Mouse (Mus musculus) embryonic facial prominence, embryonic 13.5 days (tissue): ENCODE measurements around the gene Thpo. TPM values are rescaled to one million over a fixed set of nuclear protein-coding genes. Genes with fewer than 3 reads are reported as not detected.

Experiments
- ATAC-seq: fragments of 200-750 bp; cut with Nextera tagmentation; 2 replicates; pipeline ENCODE4 v1.8.0; 2017; ENCODE audit warnings: low read depth; ENCODE audit not compliant: insufficient number of reproducible peaks, insufficient read depth, low FRiP score, low TSS enrichment
- H3K27ac ChIP-seq: fragments of 300-500 bp; sonication (generic); 2 replicates; pipeline ENCODE4 v1.5.1; 2015; ENCODE audit warnings: moderate library complexity, mild to moderate bottlenecking, inconsistent platforms
- H3K27me3 ChIP-seq: fragments of 300-500 bp; sonication (generic); 2 replicates; pipeline ENCODE4 v1.6.1; 2015; ENCODE audit warnings: mild to moderate bottlenecking, inconsistent platforms
- H3K36me3 ChIP-seq: fragments of 300-500 bp; sonication (generic); 2 replicates; pipeline ENCODE4 v1.6.1; 2015; ENCODE audit warnings: mild to moderate bottlenecking, inconsistent platforms
- H3K4me1 ChIP-seq: fragments of 300-500 bp; sonication (generic); 2 replicates; pipeline ENCODE4 v1.6.1; 2015; ENCODE audit warnings: inconsistent platforms
- H3K4me2 ChIP-seq: fragments of 300-500 bp; sonication (generic); 2 replicates; pipeline ENCODE4 v1.6.1; 2015; ENCODE audit warnings: moderate library complexity, mild to moderate bottlenecking, inconsistent platforms
- H3K4me3 ChIP-seq: fragments of 300-500 bp; sonication (generic); 2 replicates; pipeline ENCODE4 v1.5.1; 2015; ENCODE audit warnings: mild to moderate bottlenecking, inconsistent platforms
- H3K9ac ChIP-seq: fragments of 300-500 bp; sonication (generic); 2 replicates; pipeline ENCODE4 v1.6.1; 2015; ENCODE audit warnings: mild to moderate bottlenecking, inconsistent platforms
- H3K9me3 ChIP-seq: fragments of 300-500 bp; sonication (generic); 2 replicates; pipeline ENCODE4 v1.6.1; 2016; ENCODE audit warnings: inconsistent platforms
- WGBS: fragments of 180-500 bp; shearing (Covaris S2); methylation state at CpG from one replicate; pipeline ENCODE4 v1.1.7; 2015; ENCODE audit warnings: mixed read lengths; 5-methylcytosine and 5-hydroxymethylcytosine counted together
- polyA plus RNA-seq: library from polyadenylated mRNA; unstranded; fragments of >200 nt; fragmentation: Nextera tagmentation; extraction: Ambion mirVana; gene quantifications from 2 replicates; pipeline ENCODE4 v1.2.1, GENCODE M21; 2015

The Thpo gene
- polyA plus RNA-seq, 1 experiment from 2014 or later, result 1.00 TPM

DNA sequence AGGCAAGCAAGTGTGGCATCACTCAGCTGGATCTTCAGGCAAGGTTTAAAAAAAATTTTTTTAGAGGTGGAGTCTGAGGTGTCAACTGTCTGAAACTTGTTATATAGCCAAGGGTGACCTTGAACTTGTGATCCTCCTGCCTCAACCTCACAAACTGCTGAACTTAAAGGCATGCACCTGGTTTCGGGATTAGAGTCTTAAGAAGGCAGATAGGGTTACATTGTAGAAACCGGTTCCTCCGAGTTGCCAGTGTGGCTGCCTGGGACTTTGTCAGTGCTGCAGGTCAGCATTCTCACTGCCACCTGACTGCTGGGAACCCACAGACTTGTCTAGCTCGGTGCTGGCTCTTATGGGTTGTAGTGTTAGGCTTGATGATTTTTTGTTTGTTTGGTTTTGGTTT is 11.1 kb downstream of the Thpo start:
- no peak for ATAC-seq
- peaks cover 6% of the 10 kb centered on the region for H3K4me1 ChIP-seq
- H3K9ac ChIP-seq, result no peak overlapping the region
- H3K9me3 ChIP-seq, result no peaks in the 10 kb centered on the region
- H3K4me3 ChIP-seq, result no peak overlapping the region
- H3K4me2 ChIP-seq, result no peak overlapping the region
- H3K27me3 ChIP-seq, result no peaks in the 10 kb centered on the region
- H3K36me3 ChIP-seq, result peaks cover 28% of the 10 kb centered on the region
- H3K27ac ChIP-seq, result no peak overlapping the region
- WGBS, result 26% methylated on average over 4 of the region's 4 CpGs

DNA sequence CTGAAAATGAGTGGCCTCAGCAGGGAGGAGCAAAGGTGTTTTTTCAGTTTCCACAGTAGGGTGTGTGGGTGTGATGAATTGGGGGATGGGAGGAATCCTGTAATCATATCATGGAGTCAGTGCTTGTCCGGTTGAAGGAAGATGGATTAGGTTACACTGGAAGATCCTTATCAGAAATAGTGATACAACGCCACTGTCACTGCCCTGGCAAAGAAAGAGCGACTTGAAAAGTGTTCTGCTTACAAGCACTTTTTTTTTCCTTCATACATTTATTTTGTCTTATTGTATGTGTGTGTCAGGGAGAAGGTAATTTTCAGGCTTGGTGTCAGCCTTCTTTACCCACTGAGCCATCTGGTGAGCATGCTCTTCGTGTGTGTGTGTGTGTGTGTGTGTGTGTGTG is 11.6 kb downstream of the Thpo start:
- no peak for ATAC-seq

DNA sequence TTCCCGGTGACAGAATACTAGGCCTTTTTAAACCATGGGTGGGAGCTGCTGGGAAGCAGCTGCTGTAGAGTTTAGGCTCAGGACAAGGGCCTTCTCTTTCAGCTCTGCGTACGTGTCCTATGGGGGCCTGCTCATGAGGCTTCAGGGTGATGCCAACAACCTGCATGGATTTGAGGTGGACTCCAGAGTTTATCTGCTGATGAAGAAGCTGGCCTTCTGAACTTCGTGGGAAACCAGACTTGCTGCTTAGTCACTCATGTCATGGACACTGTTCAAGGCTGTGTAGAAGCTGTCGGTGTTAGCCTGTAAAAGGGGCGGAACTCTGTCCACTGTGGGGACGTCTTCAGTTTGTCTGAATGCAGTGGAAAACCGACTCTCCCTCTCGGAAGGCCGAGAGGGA is 12.5 kb downstream of the Thpo start:
- peaks cover 28% of the 10 kb centered on the region for H3K36me3 ChIP-seq
- no peak overlapping the region for H3K4me2 ChIP-seq
- no peak for ATAC-seq
- H3K9ac ChIP-seq, result no peak overlapping the region
- WGBS, result 90% methylated on average over 10 of the region's 10 CpGs
- H3K27me3 ChIP-seq, result no peaks in the 10 kb centered on the region
- peaks cover 10% of the 10 kb centered on the region for H3K4me1 ChIP-seq
- no peak overlapping the region for H3K27ac ChIP-seq
- H3K9me3 ChIP-seq, result no peaks in the 10 kb centered on the region
- no peak overlapping the region for H3K4me3 ChIP-seq

More for the DNA sequence above, 11.6 kb downstream of the Thpo start:
- Histone ChIP-seq H3K27ac (no peak overlapping the region), H3K27me3 (no peaks in the 10 kb centered on the region), H3K36me3 (peaks cover 28% of the 10 kb centered on the region), H3K4me1 (peaks cover 6% of the 10 kb centered on the region), H3K9ac (no peak overlapping the region), H3K9me3 (no peaks in the 10 kb centered on the region), H3K4me2 (no peak overlapping the region), H3K4me3 (no peak overlapping the region)
- WGBS, result 59% methylated on average over 4 of the region's 4 CpGs

DNA sequence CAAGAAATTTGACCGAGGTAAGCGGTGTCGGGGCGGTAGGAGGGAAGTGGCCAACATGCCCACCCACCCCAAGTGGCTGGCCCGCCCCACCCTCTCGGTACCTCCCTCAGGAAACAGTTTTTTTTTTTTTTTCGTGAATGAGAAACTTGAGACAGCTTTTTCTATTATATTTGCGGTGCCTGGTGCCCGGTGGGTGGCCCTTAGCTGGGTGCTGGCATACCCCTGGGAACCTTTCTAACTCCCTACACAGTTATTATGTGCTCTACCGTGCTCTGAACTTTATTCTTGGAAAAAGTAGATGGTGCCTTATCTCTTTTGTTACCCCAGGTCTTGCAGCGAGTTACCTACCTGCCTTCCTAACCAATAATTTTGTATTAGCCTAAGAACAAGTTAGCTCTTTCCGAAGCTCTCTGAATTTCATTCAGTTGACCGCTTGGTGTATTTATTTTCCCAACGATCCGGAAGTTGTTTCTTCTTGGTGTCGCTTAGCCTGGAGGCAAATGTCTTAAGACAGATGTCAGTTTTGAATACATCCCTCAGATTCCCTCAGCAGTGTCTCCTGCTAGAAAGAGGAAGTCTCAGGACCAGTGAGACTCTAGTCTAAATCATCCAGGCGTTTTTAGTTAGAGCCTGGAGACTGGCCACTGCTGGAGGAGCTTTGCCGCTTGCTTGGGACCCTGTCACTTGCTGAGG is 16.2 kb downstream of the Thpo start:
- peaks cover 34% of the 10 kb centered on the region for H3K4me1 ChIP-seq
- under 1% methylated on average over 18 of the region's 18 CpGs for WGBS
- no peaks in the 10 kb centered on the region for H3K9me3 ChIP-seq

DNA sequence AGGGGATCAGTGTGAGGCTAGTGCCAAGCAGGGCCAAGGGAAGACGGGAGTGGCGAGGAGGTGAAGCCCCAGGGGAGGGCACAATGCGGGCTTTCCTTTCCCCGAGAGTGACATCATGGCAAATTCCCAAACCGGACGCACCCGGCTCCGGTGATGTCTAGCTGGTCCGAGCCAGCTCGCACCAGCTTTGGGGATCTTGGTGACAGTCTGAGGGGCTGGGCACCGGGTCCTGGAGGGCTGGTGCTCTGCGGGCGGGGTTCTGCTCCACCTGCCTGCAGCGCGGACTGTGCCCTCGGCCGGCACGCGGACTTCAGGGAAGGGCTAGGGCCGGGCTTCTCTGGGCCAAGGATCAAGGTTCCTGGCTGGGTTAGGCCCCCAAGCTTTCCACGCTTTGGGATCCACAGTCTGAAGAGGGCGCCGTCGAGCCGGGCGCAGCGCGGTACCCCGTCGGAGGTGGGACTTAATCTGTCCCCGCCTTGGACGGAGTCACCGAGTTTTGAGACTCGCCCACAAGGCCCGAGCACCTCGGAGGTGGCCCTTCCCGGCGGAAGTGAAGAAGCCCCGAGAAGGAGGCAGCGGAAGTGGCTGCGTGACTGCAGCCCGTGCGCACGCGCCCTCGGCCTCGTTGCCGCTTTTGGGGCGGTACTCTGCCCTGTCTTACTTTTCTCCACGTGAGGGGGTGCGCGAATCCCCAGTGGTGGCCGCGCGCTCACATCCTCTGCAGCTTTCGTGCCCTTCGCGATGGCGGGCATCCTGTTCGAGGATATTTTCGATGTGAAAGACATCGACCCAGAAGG is 16.9 kb downstream of the Thpo start, which contains the start of the genes Polr2h and Clcn2:
Gene Polr2h (plus strand): TSS at position 485 of the 797 bp plus-strand sequence.
Gene Clcn2 (minus strand): TSS at position 566 of the 797 bp plus-strand sequence.
- ATAC-seq, result peak; percentile 79
- Histone ChIP-seq H3K9me3 (no peaks in the 10 kb centered on the region), H3K27me3 (no peaks in the 10 kb centered on the region), H3K36me3 (peaks cover 38% of the 10 kb centered on the region), H3K4me1 (peaks cover 34% of the 10 kb centered on the region), H3K27ac (peak within 1 kb of the TSS; percentile 98), H3K9ac (peak within 1 kb of the TSS; percentile 88), H3K4me2 (peak within 1 kb of the TSS; percentile 90), H3K4me3 (peak within 1 kb of the TSS; percentile 70)
- under 1% methylated on average over 62 of the region's 62 CpGs for WGBS

More for the DNA sequence above, 16.2 kb downstream of the Thpo start:
- Histone ChIP-seq H3K4me3 (peak overlapping the region; percentile 70), H3K4me2 (peak overlapping the region; percentile 90), H3K36me3 (peaks cover 33% of the 10 kb centered on the region), H3K27ac (peak overlapping the region; percentile 98), H3K9ac (peak overlapping the region; percentile 88), H3K27me3 (no peaks in the 10 kb centered on the region)
- peak; percentile 18; the same call in 1 of the 2 replicates for ATAC-seq

DNA sequence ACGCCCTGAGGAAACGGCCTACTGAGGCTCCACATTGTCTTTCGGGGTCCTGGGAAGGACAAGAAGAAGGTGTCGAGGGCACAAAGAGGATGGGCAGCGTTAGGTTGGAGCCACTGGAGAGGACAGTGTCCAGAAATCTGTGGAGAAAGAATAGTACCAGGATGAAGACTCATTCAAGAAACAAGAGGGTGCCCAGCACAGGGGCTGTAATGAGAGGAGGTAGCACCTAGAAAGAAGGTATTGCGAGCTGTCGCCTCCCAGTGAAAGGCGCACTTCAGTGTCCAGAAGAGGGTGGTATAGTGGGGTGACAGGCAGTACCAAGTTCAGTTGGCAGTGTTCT is 17.5 kb downstream of the Thpo start:
- H3K36me3 ChIP-seq, result peaks cover 38% of the 10 kb centered on the region
- under 1% methylated on average over 8 of the region's 8 CpGs for WGBS
- H3K4me1 ChIP-seq, result peaks cover 34% of the 10 kb centered on the region
- ATAC-seq, result no peak
- no peaks in the 10 kb centered on the region for H3K27me3 ChIP-seq
- H3K4me3 ChIP-seq, result peak overlapping the region; percentile 70
- H3K4me2 ChIP-seq, result peak overlapping the region; percentile 90
- H3K9ac ChIP-seq, result peak overlapping the region; percentile 88
- no peaks in the 10 kb centered on the region for H3K9me3 ChIP-seq
- H3K27ac ChIP-seq, result peak overlapping the region; percentile 98

DNA sequence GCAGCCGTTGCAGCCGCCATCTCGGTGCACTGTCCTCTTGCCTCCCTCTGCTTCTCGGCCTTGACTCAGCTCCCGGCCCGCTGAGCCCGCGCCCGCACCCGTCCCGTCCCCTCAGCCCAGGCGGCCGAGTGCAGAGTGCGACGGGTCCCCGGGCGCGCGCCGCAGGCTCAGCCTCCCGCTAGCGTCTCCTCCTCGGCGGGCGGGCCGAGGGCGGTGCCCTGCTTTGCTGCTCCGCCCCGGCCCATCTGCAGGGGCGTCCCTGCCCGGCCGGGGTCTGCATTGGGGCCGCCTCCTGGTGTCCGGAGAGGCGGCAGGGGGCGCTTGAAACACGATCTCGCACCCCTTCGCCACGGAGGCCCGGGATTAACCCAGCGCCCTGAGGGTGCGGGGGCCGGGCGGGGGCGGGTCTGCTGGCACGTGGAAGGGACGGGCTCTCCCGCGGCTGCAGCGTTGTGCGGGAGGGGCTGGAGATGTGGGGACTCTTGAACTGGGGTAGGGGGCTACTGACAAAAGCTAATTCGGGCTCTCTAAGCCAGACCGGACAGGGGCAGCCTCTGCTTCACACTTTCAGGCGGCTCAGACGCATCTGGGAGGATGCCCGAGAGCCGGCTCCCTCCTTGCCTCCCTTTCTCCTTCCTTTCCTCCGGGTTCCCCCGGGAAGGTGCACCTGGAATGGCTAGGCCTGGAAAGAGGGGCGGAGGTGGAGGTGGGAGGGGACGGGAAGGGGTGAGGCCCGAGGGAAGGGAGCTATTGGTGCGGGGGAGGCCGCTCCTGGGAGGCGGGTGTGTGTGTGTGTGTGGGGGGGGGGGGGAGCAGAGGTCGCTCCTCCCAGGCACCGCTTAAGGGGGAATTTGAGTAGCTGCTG is 18.1 kb downstream of the Thpo start:
- H3K9ac ChIP-seq, result peak overlapping the region; percentile 88
- ATAC-seq, result peak; percentile 80
- peaks cover 38% of the 10 kb centered on the region for H3K36me3 ChIP-seq
- no peaks in the 10 kb centered on the region for H3K27me3 ChIP-seq
- H3K9me3 ChIP-seq, result no peaks in the 10 kb centered on the region
- WGBS, result under 1% methylated on average over 65 of the region's 68 CpGs
- peak overlapping the region; percentile 90 for H3K4me2 ChIP-seq
- H3K4me1 ChIP-seq, result peaks cover 34% of the 10 kb centered on the region
- H3K4me3 ChIP-seq, result peak overlapping the region; percentile 70
- peak overlapping the region; percentile 98 for H3K27ac ChIP-seq

DNA sequence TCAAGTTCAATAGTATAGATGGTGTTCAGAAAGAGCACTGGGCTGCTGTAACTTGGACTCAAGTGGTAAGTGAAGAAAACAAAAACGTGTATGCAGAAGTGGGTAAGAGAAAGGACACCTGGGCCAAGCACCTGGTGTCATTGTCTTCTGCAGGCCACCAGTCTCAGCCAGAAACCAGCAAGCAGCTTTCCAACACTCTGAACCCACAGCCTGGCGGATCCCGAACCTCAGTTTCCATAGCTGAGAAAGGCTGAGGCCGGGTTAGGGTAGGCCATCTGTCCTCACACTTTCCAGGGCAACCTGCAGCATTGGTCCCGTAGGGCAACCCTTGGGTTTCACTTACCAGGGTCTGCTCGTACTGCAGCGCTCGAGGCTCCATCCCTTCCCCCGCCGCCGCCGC is 18.7 kb downstream of the Thpo start:
- peaks cover 39% of the 10 kb centered on the region for H3K36me3 ChIP-seq
- H3K4me3 ChIP-seq, result peak overlapping the region; percentile 70
- under 1% methylated on average over 12 of the region's 12 CpGs for WGBS
- H3K9ac ChIP-seq, result peak overlapping the region; percentile 88
- peak overlapping the region; percentile 98 for H3K27ac ChIP-seq
- H3K4me1 ChIP-seq, result peaks cover 34% of the 10 kb centered on the region
- H3K4me2 ChIP-seq, result peak overlapping the region; percentile 90
- ATAC-seq, result peak; percentile 18
- no peaks in the 10 kb centered on the region for H3K9me3 ChIP-seq
- no peaks in the 10 kb centered on the region for H3K27me3 ChIP-seq

DNA sequence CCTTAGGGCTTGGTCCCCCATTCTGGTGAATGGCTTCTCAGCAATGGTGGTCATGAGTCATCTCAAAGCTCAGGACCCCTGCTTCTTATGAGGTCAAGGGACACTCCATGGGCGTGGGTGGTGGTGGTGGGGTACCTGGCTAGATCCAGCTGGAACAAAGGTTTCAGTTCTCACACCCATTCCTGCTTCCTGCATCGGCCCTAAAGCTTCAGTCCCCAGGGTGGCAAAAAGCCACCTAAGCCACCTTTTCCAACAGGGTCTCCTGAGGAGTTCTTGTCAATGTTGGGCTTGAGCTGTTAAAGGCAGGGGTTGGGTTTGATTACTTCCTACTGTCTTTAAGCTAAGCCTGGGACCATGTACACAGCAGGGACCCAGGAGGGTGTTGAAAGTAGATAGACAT is 19.1 kb downstream of the Thpo start:
- peaks cover 34% of the 10 kb centered on the region for H3K4me1 ChIP-seq
- no peak for ATAC-seq

DNA sequence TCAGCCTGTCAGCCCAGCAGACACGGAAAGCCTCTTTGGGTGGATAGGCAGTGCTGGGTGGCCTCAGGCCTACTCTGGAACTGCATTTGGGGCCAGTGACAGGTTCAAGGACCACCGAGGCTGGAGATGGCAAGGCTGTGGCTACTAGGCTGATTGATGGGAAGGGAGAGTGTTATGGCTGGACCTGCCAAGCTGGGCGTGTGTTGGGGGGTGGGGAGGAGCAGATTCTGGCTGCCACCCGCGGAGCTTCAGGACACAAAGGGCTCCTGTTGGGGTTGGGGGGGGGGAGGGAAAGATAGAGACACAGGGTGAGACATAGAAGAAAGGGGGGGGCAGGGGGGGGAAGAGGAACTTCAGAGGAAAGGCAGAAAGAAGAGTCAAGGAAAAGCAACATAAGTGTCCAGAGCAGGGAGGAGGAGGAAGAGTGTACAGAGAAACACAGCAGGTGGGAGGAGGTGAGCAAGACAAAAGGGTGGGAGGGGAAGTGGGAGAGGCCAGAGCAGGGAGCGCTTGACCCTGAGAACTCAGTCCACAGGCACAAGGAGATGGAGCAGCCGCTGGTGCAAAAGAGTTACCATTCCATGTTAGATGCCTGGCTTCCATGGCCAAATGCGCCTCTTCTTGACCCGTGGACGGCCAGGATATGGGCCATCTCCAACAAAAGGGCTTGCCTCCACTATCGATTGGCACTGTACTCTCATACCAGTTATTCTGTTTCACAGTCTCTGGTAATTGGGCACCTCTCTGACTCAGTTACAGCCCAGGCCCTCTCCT is 19.8 kb downstream of the Thpo start:
- peak overlapping the region; percentile 88 for H3K9ac ChIP-seq
- H3K9me3 ChIP-seq, result no peaks in the 10 kb centered on the region
- peaks cover 36% of the 10 kb centered on the region for H3K36me3 ChIP-seq
- peaks cover 34% of the 10 kb centered on the region for H3K4me1 ChIP-seq
- H3K4me3 ChIP-seq, result peak overlapping the region; percentile 70
- H3K4me2 ChIP-seq, result peak overlapping the region; percentile 90
- no peak for ATAC-seq
- H3K27ac ChIP-seq, result no peak overlapping the region
- WGBS, result 44% methylated on average over 11 of the region's 11 CpGs
- no peaks in the 10 kb centered on the region for H3K27me3 ChIP-seq

More for the DNA sequence above, 19.1 kb downstream of the Thpo start:
- Histone ChIP-seq H3K36me3 (peaks cover 39% of the 10 kb centered on the region), H3K9ac (peak overlapping the region; percentile 88), H3K27ac (peak overlapping the region; percentile 98; the same call in 1 of the 2 replicates), H3K4me3 (peak overlapping the region; percentile 70), H3K9me3 (no peaks in the 10 kb centered on the region), H3K4me2 (peak overlapping the region; percentile 90), H3K27me3 (no peaks in the 10 kb centered on the region)
- WGBS, result 58% methylated on average over 2 of the region's 2 CpGs
